Mouse (Mus musculus): ENCODE measurements at regions not wholly inside any gene's neighbourhood (a gene's known extent, or its start where the extent isn't known, plus 50 kb on each side); places are given as distances from the start of the nearest gene placed in this dataset.

GRCm38 (mm10) chr8:25463532-25463931 is 639.4 kb upstream of the Adam5 start:
- DNase-seq (ENCODE audit: extremely low read depth, low read depth, low spot score), result no peak

- no peak for DNase-seq (ENCODE audit: extremely low read depth, low read depth, low spot score)
These were observed 638.3 kb upstream of the Adam5 start for GRCm38 (mm10) chr8:25462492-25462891.

GRCm38 (mm10) chr8:25455644-25456043 is 631.5 kb upstream of the Adam5 start:
- no peak for DNase-seq (ENCODE audit: extremely low read depth, low read depth, low spot score)

GRCm38 (mm10) chr8:25454972-25455371 is 630.8 kb upstream of the Adam5 start:
- no peak for DNase-seq (ENCODE audit: extremely low read depth, low read depth, low spot score)

GRCm38 (mm10) chr8:25453826-25454225 is 629.7 kb upstream of the Adam5 start:
- no peak for DNase-seq (ENCODE audit: extremely low read depth, low read depth, low spot score)

- DNase-seq (ENCODE audit: extremely low read depth, low read depth, low spot score), result no peak
These were observed 626.4 kb upstream of the Adam5 start for GRCm38 (mm10) chr8:25450544-25450943.

GRCm38 (mm10) chr8:25449590-25449989 is 625.4 kb upstream of the Adam5 start:
- DNase-seq (ENCODE audit: extremely low read depth, low read depth, low spot score), result no peak

- no peak for DNase-seq (ENCODE audit: extremely low read depth, low read depth, low spot score)
These were observed 623.7 kb upstream of the Adam5 start for GRCm38 (mm10) chr8:25447900-25448299.

- DNase-seq (ENCODE audit: extremely low read depth, low read depth, low spot score), result no peak
These were observed 621.8 kb upstream of the Adam5 start for GRCm38 (mm10) chr8:25445968-25446367.

- DNase-seq (ENCODE audit: extremely low read depth, low read depth, low spot score), result no peak
These were observed 620.9 kb upstream of the Adam5 start for GRCm38 (mm10) chr8:25445054-25445453.

GRCm38 (mm10) chr8:25443552-25443951 is 619.4 kb upstream of the Adam5 start:
- no peak for DNase-seq (ENCODE audit: extremely low read depth, low read depth, low spot score)

GRCm38 (mm10) chr8:25441057-25441441 is 616.9 kb upstream of the Adam5 start:
- no peak for DNase-seq (ENCODE audit: extremely low read depth, low read depth, low spot score)

GRCm38 (mm10) chr8:25440391-25441056 is 616.4 kb upstream of the Adam5 start:
- DNase-seq (ENCODE audit: extremely low read depth, low read depth, low spot score), result peak; percentile 69

GRCm38 (mm10) chr8:25439971-25440370 is 615.8 kb upstream of the Adam5 start:
- no peak for DNase-seq (ENCODE audit: extremely low read depth, low read depth, low spot score)

- DNase-seq (ENCODE audit: extremely low read depth, low read depth, low spot score), result peak; percentile 94
These were observed 614.0 kb upstream of the Adam5 start for GRCm38 (mm10) chr8:25438021-25438620.

GRCm38 (mm10) chr8:25437178-25437577 is 613.0 kb upstream of the Adam5 start:
- DNase-seq (ENCODE audit: extremely low read depth, low read depth, low spot score), result no peak

- no peak for DNase-seq (ENCODE audit: extremely low read depth, low read depth, low spot score)
These were observed 606.4 kb upstream of the Adam5 start for GRCm38 (mm10) chr8:25430552-25430951.

- no peak for DNase-seq (ENCODE audit: extremely low read depth, low read depth, low spot score)
These were observed 605.8 kb upstream of the Adam5 start for GRCm38 (mm10) chr8:25429846-25430482.

- DNase-seq (ENCODE audit: extremely low read depth, low read depth, low spot score), result no peak
These were observed 604.6 kb upstream of the Adam5 start for GRCm38 (mm10) chr8:25428761-25429160.

- no peak for DNase-seq (ENCODE audit: extremely low read depth, low read depth, low spot score)
These were observed 602.0 kb upstream of the Adam5 start for GRCm38 (mm10) chr8:25426207-25426606.

GRCm38 (mm10) chr8:25421478-25421877 is 597.3 kb upstream of the Adam5 start:
- DNase-seq (ENCODE audit: extremely low read depth, low read depth, low spot score), result no peak

- no peak for DNase-seq (ENCODE audit: extremely low read depth, low read depth, low spot score)
These were observed 586.4 kb upstream of the Adam5 start for GRCm38 (mm10) chr8:25410536-25410935.

Data from fat pad, adult 2 months (tissue).